Mouse (Mus musculus) testis, adult 2 months (tissue): ENCODE measurements around the gene Eif5a2. TPM values are rescaled to one million over a fixed set of nuclear protein-coding genes. Genes with fewer than 3 reads are reported as not detected.

Experiments used
- H3K27ac ChIP-seq: fragments of 200-500 bp; 2 replicates; pipeline ENCODE4 v1.5.1; 2012; ENCODE audit warnings: low read depth, low read length; ENCODE audit not compliant: control insufficient read depth, insufficient read depth
- H3K27me3 ChIP-seq: fragments of 200-500 bp; 2 replicates; pipeline ENCODE4 v1.6.1; 2012; ENCODE audit warnings: mild to moderate bottlenecking, low read length, moderate library complexity; ENCODE audit not compliant: control insufficient read depth, insufficient read depth
- H3K36me3 ChIP-seq: fragments of 200-500 bp; 2 replicates; pipeline ENCODE4 v1.6.1; 2012; ENCODE audit warnings: mild to moderate bottlenecking, low read length; ENCODE audit not compliant: control insufficient read depth, insufficient read depth
- H3K4me1 ChIP-seq: fragments of 200-500 bp; 2 replicates; pipeline ENCODE4 v1.6.1; 2012; ENCODE audit warnings: low read length; ENCODE audit not compliant: control insufficient read depth, insufficient read depth
- H3K4me3 ChIP-seq: fragments of 200-500 bp; 2 replicates; pipeline ENCODE4 v1.5.1; 2012; ENCODE audit warnings: low read depth, mild to moderate bottlenecking, low read length, moderate library complexity, mixed read lengths; ENCODE audit not compliant: control insufficient read depth
- CTCF ChIP-seq: fragments of 200-500 bp; IDR thresholded peaks from 2 replicates; pipeline ENCODE4 v1.5.1; 2012; ENCODE audit warnings: low read depth, mild to moderate bottlenecking, inconsistent platforms, low read length, moderate library complexity; ENCODE audit not compliant: control insufficient read depth, insufficient read depth, insufficient replicate concordance
- POLR2A ChIP-seq: fragments of 200-500 bp; IDR thresholded peaks from 2 replicates; pipeline ENCODE4 v1.6.1; 2012; ENCODE audit warnings: low read depth, mild to moderate bottlenecking, inconsistent platforms, low read length, moderate library complexity; ENCODE audit not compliant: control insufficient read depth
- polyA plus RNA-seq: library from polyadenylated mRNA; depleted of rRNA; stranded (reverse); fragments of >200 nt; gene quantifications from 2 replicates; pipeline ENCODE4 v1.2.3, GENCODE M21; 2012

Eif5a2 gene
- polyA plus RNA-seq, 1 experiment = 5.5 TPM

- Histone ChIP-seq H3K27me3 (no peaks in the 10 kb centered on the region), H3K36me3 (no peaks in the 10 kb centered on the region), H3K4me3 (no peak overlapping the region), H3K27ac (no peak overlapping the region), H3K4me1 (no peaks in the 10 kb centered on the region; the same call in 1 of the 2 replicates)
- TF ChIP-seq POLR2A (no peak), CTCF (no peak)
Measured at GRCm38 (mm10) chr3:28808039-28808643, 27.1 kb downstream of the Eif5a2 start.

- no peak overlapping the region for H3K27ac ChIP-seq
- H3K4me1 ChIP-seq = no peaks in the 10 kb centered on the region
- no peak for TF ChIP-seq CTCF
- H3K4me3 ChIP-seq = no peak overlapping the region
- H3K27me3 ChIP-seq = no peaks in the 10 kb centered on the region
- H3K36me3 ChIP-seq = no peaks in the 10 kb centered on the region
Measured at GRCm38 (mm10) chr3:28811441-28811840, 30.4 kb downstream of the Eif5a2 start.

- no peaks in the 10 kb centered on the region for H3K27me3 ChIP-seq
- H3K27ac ChIP-seq = no peak overlapping the region
- TF ChIP-seq POLR2A (no peak), CTCF (no peak)
- H3K36me3 ChIP-seq = no peaks in the 10 kb centered on the region
- H3K4me1 ChIP-seq = no peaks in the 10 kb centered on the region
- H3K4me3 ChIP-seq = no peak overlapping the region
Measured at GRCm38 (mm10) chr3:28814361-28814760, 33.3 kb downstream of the Eif5a2 start.

- Histone ChIP-seq H3K36me3 (no peaks in the 10 kb centered on the region), H3K27me3 (no peaks in the 10 kb centered on the region)
Measured at GRCm38 (mm10) chr3:28816010-28816540, 35.0 kb downstream of the Eif5a2 start.

GRCm38 (mm10) chr3:28826272-28826671, 45.2 kb downstream of the Eif5a2 start:
- TF ChIP-seq CTCF (no peak), POLR2A (no peak)
- no peak overlapping the region for H3K4me3 ChIP-seq

More at GRCm38 (mm10) chr3:28816010-28816540, 35.0 kb downstream of the Eif5a2 start:
- H3K4me3 ChIP-seq = no peak overlapping the region
- TF ChIP-seq CTCF (no peak), POLR2A (no peak)
- no peaks in the 10 kb centered on the region for H3K4me1 ChIP-seq
- H3K27ac ChIP-seq = no peak overlapping the region

GRCm38 (mm10) chr3:28827605-28828004, 46.5 kb downstream of the Eif5a2 start:
- Histone ChIP-seq H3K27me3 (no peaks in the 10 kb centered on the region), H3K36me3 (no peaks in the 10 kb centered on the region), H3K27ac (no peak overlapping the region), H3K4me3 (no peak overlapping the region), H3K4me1 (no peaks in the 10 kb centered on the region)
- no peak for TF ChIP-seq CTCF
- no peak for TF ChIP-seq POLR2A

More at GRCm38 (mm10) chr3:28826272-28826671, 45.2 kb downstream of the Eif5a2 start:
- Histone ChIP-seq H3K27me3 (no peaks in the 10 kb centered on the region), H3K27ac (no peak overlapping the region), H3K4me1 (no peaks in the 10 kb centered on the region), H3K36me3 (no peaks in the 10 kb centered on the region)

- no peaks in the 10 kb centered on the region for H3K4me1 ChIP-seq
- H3K36me3 ChIP-seq = no peaks in the 10 kb centered on the region
- no peak overlapping the region for H3K4me3 ChIP-seq
- no peaks in the 10 kb centered on the region for H3K27me3 ChIP-seq
- no peak for TF ChIP-seq CTCF
- no peak for TF ChIP-seq POLR2A
- H3K27ac ChIP-seq = no peak overlapping the region
Measured at GRCm38 (mm10) chr3:28829454-28829853, 48.4 kb downstream of the Eif5a2 start.
